Mouse (Mus musculus): ENCODE results near the gene Slc1a3.

GRCm38 (mm10) chr15:8722386-8723100 is 12.0 kb upstream of the Slc1a3 start:
- no peak for TF ChIP-seq EP300 (IDR thresholded peaks at IDR 0.05; ENCODE audit: low read depth)
- TF ChIP-seq CTCF (IDR thresholded peaks at IDR 0.05; ENCODE audit: low read depth) = no peak
